Mouse (Mus musculus) frontal cortex, adult 2 months (tissue): ENCODE measurements around the gene Maml3. TPM values are rescaled to one million over a fixed set of nuclear protein-coding genes. Genes with fewer than 3 reads are reported as not detected.

ENCODE experiments used
- DNase-seq, 2 experiments: peaks; one replicate each; pipeline ENCODE4 v3.0.0; 2022; ENCODE audit warnings: low spot score in 1 of 2; ENCODE audit errors: extremely low spot score in 1 of 2
- polyA plus RNA-seq: library from polyadenylated mRNA; depleted of rRNA; stranded (reverse); fragments of >200 nt; gene quantifications from 2 replicates; pipeline ENCODE4 v1.2.3, GENCODE M21; 2012

The Maml3 gene
- polyA plus RNA-seq, 1 experiment: 5.6 TPM

DNA sequence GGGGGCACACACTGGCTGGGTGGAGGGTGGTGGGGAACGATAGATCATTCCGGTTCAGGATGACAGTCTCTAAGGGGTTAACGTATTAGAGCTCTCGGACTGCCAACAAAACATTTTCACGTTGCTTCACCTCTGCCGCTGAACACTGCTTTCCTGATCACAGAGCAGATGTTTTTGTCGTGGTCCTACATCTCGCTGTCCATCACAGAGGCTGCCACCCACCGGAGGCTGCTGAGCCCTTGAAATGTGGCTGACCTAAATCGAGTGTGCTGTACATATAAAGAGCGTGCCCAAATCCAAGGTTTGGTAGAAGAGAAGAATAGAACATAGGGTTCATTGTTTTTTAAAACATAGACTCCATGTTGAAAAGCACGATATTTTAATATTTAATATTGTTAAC is 263.3 kb downstream of the Maml3 start:
- no peak for DNase-seq

DNA sequence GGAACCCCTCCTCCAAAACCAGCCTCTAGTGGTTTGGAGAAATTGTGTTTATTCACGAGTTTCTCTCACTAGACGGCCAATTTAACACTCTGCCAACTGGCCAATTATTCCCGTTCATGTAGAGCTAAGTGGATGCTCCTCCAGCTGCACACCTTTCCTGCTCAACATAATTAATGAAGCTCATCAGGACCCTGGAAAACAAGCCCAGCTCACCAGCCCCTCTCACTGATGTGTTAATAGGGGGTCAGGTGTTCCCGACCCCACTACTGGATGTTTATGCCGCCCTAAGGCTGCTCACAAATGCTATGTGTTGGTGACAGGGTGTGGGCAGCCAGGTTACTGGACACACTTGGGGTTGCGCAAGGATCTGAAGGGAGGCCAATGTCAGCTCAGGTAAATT is 263.7 kb downstream of the Maml3 start:
- DNase-seq: no peak

DNA sequence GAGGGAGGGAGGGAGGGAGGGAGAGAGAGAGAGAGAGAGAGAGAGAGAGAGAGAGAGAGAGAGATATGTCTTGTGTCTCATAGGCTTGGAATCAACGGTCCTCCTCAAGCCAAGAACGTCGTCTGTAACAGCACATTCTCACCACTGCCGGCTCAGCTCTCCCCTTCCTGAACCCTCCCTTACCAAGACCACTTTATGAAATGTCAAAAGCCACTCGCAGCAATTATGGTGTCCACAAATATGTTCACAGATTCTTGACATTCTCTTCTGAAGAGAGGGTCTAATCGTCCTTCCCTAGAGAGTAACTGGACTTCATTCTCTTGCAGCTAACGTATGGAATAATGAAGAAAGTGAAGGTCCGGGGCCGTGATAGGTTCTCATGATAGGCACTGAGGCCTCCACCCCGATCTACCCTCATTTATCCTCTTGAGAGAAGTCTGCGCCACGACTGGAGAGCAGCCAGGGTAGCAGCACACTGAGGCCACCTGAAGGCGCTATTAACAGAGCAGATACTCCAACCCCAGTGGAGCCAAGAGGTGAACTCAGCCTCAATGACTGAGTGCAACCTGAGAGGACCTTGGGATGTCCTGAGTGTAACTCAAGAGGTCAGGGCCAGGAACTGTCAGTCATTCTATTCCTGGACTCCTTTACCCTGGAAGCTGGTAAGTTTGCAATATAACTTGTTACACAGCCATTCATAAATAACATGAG is 264.6 kb downstream of the Maml3 start:
- DNase-seq: no peak

DNA sequence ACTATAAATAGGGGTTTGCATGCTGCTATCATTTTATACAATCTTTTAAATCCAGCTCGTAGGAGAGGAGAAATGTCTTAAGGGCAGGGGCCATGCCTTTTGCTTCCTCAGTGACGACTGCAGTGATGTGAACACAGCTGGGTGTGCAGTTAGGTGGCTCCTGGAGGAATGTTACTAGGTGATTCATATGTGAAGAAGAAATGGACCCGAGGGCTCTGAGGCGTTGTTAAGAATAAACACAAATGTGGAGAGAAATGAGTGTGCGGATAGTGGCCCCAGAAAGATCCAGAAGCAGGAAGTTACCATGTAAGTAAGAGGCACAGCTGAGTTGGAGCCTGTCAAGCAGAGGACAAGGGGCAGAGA is 265.5 kb downstream of the Maml3 start:
- DNase-seq: no peak

DNA sequence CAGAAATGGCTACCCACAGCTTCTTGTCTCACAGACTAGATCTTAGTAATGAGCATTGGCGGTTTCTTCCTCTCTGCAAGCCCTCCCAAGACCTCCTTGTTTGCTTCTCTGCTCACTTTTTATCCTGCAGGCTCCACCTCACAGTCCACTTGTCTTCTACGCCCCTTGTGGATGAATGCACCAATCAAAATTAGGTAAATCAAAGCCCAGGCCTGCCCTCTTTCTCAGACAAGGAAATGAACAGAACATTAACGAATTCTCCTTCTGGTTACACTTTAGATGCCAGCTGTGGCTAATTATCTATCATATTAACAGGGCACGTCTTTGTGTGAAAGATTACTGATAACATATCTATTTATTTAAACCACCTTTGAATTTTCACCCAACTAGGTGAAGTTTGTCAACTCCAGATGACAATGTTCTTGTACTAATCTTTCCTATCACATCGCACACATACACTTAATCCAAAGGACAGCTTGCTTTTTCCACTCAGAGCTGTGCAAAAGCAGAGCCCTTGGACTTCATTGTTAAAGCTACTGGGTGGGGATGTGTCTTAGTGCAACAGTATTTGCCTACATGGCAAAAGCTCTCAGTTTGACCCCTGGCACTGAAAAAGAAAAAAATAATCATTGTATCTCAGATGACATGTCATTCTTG is 266.1 kb downstream of the Maml3 start:
- DNase-seq: no peak

DNA sequence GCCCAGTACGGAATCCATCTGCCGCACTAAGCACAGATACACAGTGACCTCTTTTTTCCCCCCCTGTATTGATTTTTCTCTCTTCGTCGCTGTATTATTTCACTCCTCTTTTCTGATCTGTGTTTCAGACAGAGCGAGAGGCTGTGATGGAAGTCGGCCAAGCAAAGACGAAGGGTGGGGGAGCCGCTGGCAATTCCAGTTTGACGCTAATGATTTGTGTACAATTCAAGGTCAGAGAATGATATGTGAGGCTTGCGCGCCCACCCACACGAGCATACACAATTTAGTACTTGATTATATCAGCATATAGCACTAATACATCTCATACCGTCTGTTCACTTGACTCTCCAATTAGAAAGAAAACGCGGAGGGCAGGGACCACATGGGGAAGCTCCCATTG is 271.9 kb downstream of the Maml3 start:
- no peak for DNase-seq

DNA sequence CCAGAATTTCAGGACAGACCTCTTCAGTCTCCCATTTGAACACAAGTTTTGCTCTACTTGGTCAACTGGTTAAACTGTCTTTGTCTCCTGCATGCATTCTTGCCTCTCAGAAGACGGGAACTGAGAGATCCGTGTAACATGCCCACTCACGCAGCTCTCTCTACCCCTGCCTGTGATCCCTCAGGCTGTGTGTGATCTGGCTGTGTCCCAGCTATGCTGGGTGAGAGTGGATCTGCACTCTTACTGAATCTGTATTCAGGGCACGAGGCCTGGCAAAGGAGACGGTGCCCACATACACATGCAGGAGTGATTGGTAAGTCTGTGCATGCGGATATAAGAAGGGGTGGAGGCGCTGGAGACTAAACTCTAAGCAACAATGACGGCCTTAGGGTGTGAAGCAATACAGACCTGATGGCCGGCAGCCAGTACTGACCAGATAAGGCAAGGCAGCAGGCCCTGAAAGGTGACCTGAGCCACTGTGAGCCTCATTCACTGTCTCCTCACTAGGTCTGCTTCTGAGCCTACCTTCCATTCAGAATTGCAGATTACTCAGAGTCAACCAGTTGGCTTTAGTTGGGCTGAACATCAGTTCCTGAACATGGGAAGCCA is 274.0 kb downstream of the Maml3 start:
- no peak for DNase-seq

DNA sequence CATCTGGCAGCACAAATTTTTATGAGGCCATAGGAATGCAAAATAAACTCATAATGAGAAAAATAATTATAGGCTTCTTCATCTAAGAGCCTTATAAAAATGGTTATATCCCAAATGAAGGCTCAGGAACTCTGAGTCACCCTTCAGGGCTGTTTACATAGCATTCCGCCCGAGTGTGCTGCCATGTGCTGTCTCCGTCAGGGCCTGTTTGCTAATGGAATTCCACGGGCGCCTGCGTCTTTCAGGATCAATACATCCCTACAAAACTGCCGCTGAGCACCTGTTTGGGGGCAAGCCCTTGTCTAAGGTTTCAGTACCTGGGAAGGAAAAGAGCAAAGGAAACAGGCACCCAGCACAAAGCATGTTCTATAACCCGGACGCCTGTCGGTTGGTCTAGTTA is 279.3 kb downstream of the Maml3 start:
- no peak for DNase-seq

DNA sequence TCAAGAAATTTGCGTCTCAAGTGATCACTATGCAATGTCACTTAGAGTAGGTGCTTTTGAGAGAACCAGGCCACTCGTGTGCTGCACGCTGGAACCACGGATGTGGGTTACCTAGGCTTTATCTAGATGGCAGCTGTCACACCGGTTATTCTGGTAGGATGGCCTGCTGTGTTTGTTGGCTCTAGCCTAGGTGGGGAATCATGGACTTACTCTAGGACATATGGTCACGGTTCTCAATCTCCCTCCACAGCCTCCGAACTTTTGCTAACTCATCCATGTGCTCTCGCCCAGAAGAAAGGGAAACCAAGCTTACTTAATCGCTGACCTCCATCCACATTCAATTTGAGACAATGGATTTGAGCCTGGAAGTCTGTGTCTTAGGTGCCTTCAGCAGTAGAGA is 280.4 kb downstream of the Maml3 start:
- DNase-seq: no peak

DNA sequence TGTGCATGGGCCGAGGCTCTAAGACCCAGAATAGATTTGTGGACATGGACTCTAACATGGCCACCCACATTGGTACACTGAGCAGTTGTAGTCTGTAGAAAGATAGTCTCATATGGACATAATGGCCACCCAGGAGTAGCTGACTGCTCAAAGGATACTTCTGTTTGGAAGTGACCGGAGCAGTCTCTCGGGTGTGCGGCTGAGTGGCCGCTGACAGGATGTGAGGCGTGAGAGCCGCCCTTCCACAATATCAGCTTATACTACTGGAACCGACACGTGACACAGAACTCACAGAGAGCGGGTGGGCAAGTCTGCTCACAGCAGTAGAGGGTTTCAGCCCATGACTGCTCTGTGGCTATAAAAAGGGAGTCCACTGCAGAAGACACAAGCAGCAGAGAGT is 283.3 kb downstream of the Maml3 start:
- no peak for DNase-seq

DNA sequence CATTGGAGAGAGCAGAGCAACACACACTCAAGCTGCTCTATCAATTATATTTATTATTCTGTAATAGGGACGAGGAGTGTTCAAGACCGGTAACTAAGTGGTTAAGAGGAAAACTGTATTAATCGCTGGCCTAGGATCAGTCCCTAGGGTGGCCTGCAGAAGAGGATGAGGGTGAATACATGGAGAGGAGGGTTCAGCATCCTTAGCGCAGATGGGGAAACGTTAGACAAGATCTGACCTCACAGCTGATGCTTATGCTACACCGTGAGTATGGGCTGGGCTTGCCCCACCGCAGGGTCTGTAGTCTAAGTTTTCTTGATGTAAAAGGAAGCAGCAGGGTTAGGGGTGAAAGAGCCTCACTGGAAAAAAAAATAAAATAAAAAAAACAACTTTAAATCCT is 285.8 kb downstream of the Maml3 start:
- no peak for DNase-seq

DNA sequence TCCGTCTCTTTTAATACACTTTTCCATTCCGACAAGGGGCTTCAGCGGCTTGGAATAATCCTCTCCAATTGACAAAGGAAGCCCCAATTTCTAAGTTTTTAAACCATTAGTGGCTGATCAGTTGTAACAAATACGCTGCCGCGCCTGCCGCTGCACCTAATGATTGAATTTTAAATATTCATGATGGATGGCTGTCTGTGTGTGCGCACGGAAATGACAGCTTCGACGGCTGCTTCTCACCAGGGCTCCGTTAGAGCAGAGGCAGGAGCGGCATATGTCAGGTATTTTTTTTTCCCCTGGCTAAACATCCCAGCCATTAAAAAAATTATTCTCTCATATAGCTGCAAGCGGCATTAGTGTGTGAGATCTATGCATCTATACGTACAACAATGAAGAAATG is 287.0 kb downstream of the Maml3 start:
- no peak for DNase-seq

DNA sequence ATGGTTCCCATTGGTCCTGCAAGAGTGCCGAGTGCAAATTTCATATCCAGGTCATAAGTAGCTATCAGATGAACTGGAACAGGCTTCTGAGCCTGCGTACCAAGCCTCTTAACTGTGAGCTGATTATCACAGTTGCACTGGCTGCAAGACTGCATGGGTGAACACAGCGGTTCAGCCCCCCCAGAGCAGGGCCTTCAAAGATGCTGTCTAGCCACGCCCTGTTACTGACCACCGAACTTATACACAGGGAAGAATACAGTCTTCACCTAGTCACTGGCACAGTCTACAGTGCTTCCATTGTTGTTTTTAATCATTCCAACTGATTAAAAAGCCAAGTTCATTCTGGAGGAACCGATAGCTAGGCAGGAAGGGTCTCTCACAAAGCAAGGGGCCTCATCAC is 287.5 kb downstream of the Maml3 start:
- no peak for DNase-seq

DNA sequence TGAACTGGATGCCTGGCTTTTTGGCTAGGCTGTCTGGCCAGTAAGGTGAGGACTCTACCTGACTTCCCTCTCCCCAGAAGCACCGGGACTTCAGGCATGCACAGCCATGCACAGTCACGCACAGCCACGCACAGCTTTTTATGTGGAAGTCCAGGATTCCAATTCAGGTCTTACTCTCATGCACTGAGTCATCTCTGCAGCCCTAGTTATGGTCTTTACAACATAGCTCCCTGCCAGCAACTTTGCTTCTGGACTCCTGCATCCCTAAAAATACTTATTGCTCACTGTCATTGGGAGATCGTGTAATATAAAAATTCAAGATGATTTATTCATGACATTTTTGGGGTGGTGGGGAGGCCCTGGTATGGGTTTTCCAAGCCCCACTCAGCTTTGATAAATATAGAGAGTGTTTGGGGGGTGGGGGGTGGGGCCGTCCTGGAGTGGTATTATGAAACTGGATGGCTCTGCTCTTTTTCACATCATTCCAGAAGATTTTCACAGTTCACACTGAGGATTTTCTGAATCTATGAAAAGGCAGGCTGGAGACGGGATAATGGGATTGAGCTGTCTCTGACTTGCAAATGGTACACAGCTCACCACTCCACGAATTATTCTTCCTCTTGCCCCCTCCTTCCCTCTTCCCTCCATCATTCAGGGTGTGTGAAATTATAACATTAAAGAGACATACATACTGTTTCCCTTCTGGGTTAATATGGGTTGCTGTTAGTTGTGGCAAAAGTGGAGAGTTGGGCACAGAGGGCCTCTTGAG is 288.2 kb downstream of the Maml3 start:
- no peak for DNase-seq

DNA sequence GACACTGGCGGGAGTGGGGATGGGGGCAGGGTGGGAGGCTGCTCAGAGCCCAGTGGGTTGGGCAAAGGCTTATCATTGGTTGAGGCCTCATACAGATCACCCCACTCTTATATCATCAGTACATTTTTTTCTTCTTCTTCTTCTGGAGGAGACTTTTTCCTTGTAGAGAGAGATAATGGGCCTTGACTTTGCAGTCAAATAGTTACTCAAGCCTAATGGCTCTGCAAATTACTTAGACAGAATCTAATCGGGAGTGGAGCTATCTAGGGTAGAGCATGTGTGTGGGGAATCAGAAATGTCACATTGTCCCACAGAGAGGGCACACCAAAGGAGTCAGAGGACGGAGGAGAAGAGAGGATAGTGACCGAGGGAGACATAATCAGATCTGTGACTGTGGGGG is 290.8 kb downstream of the Maml3 start:
- DNase-seq: no peak

DNA sequence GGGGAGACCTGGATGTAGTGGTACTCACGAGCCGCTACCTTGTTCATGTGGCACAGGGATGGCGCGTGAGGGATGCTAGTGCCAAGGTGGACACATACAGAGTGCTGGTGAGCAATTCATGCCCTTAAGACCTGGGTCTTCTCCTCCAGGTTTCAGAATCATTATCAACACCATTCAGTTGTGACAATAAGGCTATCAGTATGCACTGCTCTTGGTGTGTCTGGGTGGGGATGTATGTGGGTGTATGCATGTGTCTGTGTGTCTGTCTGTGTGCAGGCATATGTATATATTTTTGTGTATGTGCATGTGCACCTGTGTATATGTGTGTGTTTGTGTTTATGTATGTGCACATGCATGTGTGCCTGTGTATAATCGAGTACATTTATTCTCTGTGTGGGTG is 291.7 kb downstream of the Maml3 start:
- no peak for DNase-seq

DNA sequence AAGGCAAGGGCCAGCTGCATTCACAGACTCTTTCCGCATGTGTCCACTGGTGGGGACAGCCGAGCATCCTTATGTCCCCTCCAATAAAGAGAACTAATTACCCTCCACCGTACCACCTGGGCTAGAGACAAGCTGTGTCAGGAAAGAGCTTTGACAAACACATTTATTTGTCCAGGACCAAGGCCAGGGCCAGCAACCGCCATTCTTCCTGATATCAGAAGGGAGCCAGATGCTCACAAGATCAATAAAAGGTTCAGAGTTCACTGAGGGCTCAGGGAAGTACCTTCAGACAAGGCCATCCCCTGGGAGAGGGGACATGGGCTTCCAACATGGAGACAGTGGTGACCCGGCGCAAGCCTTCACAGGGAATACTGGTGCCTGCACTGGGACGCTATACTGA is 294.1 kb downstream of the Maml3 start:
- DNase-seq: no peak

DNA sequence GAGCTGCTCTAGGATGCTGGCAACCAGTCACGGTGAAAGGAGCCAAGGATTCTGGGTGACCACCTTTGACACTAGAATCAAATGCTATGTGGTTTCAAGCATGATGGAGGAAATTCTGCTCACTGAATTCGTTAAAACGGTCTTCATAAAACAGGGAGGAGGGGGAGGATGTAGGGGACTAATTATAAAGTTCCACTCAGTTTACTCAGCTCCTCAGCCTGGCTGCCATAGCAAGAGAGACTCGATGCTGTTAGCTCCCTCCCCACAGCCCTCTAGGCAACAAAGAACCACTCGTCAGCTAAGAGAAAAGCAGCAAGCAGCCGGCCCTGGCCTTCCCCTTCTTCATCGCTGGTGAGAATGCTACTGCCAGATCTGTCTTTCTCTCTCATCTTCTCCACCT is 295.1 kb downstream of the Maml3 start:
- DNase-seq: no peak

DNA sequence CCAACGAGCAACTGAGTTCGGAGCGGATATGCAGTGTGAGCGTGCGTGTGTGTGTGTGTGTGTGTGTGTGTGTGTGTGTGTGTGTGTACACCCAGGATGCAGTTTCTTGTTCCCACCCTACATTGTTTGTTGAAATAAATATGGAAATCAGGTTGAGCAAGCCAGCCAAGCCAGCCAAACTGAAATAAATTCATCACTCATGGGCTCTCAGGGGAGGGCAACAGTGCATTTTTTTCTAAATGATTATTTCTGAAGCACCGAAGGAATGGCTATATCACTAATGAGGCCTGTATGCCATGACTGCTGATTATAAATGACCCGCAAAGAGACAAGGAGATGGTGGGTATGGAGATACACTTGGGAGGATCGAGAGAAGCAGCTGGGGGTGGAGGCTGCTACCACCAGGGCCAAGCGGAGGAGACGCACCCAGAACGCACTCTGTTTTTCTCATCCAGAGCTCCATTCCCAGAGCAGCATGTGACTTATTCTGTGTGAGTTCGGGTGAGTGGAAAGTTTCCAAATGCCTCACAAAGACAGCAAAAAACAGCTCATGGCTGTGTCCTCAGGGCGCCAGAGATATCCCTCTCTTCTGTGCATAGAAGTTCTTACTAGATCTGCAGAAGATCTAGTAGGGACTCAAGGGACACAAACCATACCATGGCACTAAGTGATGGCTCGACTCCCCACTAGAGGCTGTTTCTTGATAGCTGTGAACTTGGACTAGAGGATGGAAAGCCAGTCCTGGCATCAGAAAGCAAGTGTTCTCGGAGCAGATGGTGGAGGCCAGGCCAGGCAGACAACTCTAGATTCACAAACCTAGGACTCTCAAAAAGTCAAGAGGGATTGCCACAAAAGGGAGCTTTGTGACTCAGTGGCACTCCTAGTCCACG is 296.6 kb downstream of the Maml3 start:
- DNase-seq: no peak

DNA sequence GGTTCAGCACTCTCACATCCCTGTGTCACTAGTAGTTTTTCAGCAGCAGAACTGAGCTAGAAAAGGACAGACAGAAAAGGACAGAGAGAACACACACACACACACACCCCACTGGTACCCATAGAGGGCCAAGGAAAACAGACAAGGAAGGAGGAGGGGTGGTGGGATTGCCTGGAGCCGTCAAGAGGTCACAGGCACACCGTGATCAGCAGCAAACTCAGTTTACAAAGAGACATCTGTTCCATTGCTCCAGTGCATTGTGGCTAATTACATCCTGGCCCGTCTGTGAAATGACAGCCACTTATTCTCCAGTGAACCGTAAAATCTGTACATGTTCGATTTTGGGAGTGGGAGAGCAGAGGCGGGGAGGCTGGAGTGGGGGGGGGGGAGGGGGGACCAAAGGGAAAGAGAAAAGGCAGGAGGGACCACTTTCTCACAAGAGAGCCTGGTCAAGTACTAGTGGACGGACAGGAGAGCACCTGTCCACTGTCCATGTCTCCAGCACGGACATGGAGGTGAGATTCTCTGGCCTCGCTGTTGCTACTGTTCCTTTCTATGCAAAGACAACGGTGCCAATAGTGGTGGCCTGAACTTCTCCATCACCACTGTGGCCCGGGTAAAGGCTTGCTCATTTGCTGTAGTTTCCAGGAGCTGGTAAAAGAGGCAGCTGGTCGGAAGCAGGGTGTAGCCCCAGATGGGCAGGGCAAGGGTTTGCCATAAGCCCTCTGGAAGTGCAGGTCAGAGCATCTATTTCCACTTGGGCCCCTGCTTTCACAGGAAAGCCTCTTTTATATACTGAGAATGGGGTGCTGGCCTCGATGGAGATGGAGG is 299.2 kb downstream of the Maml3 start:
- DNase-seq: no peak
